Mouse (Mus musculus): Measurements from ENCODE around the gene Acot7.

Acot7 gene

GRCm38 (mm10) chr4:152177537-152178343 is at the start of gene Acot7:
Gene Acot7, plus strand, starts transcription at chr4:152178134.
- DNase-seq (ENCODE audit: low spot score), result peak; percentile 86

GRCm38 (mm10) chr4:152128784-152129183 is 49.1 kb upstream of the Acot7 start:
- DNase-seq (ENCODE audit: low spot score), result no peak

- DNase-seq (ENCODE audit: low spot score), result no peak
These were observed 48.5 kb upstream of the Acot7 start for GRCm38 (mm10) chr4:152129395-152129930.

GRCm38 (mm10) chr4:152130771-152131653 is 46.9 kb upstream of the Acot7 start:
- no peak for DNase-seq (ENCODE audit: low spot score)

- no peak for DNase-seq (ENCODE audit: low spot score)
These were observed 45.8 kb upstream of the Acot7 start for GRCm38 (mm10) chr4:152131809-152132771.

GRCm38 (mm10) chr4:152132772-152133169 is 45.2 kb upstream of the Acot7 start:
- DNase-seq (ENCODE audit: low spot score), result no peak

GRCm38 (mm10) chr4:152133213-152133612 is 44.7 kb upstream of the Acot7 start:
- no peak for DNase-seq (ENCODE audit: low spot score)

GRCm38 (mm10) chr4:152134507-152134906 is 43.4 kb upstream of the Acot7 start:
- peak; percentile 62 for DNase-seq (ENCODE audit: low spot score)

GRCm38 (mm10) chr4:152135363-152135762 is 42.6 kb upstream of the Acot7 start:
- no peak for DNase-seq (ENCODE audit: low spot score)

GRCm38 (mm10) chr4:152136112-152136875 is 41.6 kb upstream of the Acot7 start:
- peak; percentile 46 for DNase-seq (ENCODE audit: low spot score)

- no peak for DNase-seq (ENCODE audit: low spot score)
These were observed 41.1 kb upstream of the Acot7 start for GRCm38 (mm10) chr4:152136876-152137250.

GRCm38 (mm10) chr4:152138497-152139260 is 39.3 kb upstream of the Acot7 start:
- DNase-seq (ENCODE audit: low spot score), result peak; percentile 85

- peak; percentile 64 for DNase-seq (ENCODE audit: low spot score)
These were observed 37.5 kb upstream of the Acot7 start for GRCm38 (mm10) chr4:152140441-152140840.

- no peak for DNase-seq (ENCODE audit: low spot score)
These were observed 36.3 kb upstream of the Acot7 start for GRCm38 (mm10) chr4:152141521-152142135.

- no peak for DNase-seq (ENCODE audit: low spot score)
These were observed 34.3 kb upstream of the Acot7 start for GRCm38 (mm10) chr4:152143632-152144031.

- no peak for DNase-seq (ENCODE audit: low spot score)
These were observed 32.5 kb upstream of the Acot7 start for GRCm38 (mm10) chr4:152145473-152145872.

- no peak for DNase-seq (ENCODE audit: low spot score)
These were observed 31.7 kb upstream of the Acot7 start for GRCm38 (mm10) chr4:152146033-152146827.

- DNase-seq (ENCODE audit: low spot score), result no peak
These were observed 27.4 kb upstream of the Acot7 start for GRCm38 (mm10) chr4:152150546-152150945.
